Mouse (Mus musculus) kidney, adult 9 months (tissue): ENCODE measurements around the gene Glrx5.
A peak's percentile ranks its signal among the peaks of the same experiment; 100 is the strongest.

Experiments
- DNase-seq: peaks from one replicate; pipeline ENCODE4 v3.0.0; 2022

The Glrx5 gene

GRCm38 (mm10) chr12:105032147-105032831, at the start of gene Glrx5:
Gene Glrx5, plus strand, starts transcription at chr12:105032688.
- DNase-seq, result peak; percentile 100

- no peak for DNase-seq
Measured at GRCm38 (mm10) chr12:104983476-104983875, 49.0 kb upstream of the Glrx5 start.

- DNase-seq, result no peak
Measured at GRCm38 (mm10) chr12:104985088-104985487, 47.4 kb upstream of the Glrx5 start.

GRCm38 (mm10) chr12:104986001-104986400, 46.5 kb upstream of the Glrx5 start:
- no peak for DNase-seq

GRCm38 (mm10) chr12:104986781-104987180, 45.7 kb upstream of the Glrx5 start:
- DNase-seq, result no peak

- no peak for DNase-seq
Measured at GRCm38 (mm10) chr12:104987936-104988335, 44.6 kb upstream of the Glrx5 start.

GRCm38 (mm10) chr12:104990741-104991454, 41.6 kb upstream of the Glrx5 start:
- DNase-seq, result no peak

GRCm38 (mm10) chr12:104992123-104992741, 40.3 kb upstream of the Glrx5 start:
- no peak for DNase-seq

- DNase-seq, result peak; percentile 53
Measured at GRCm38 (mm10) chr12:104992838-104993237, 39.6 kb upstream of the Glrx5 start.

- no peak for DNase-seq
Measured at GRCm38 (mm10) chr12:104995259-104995876, 37.1 kb upstream of the Glrx5 start.

- DNase-seq, result peak; percentile 52
Measured at GRCm38 (mm10) chr12:104996012-104996728, 36.3 kb upstream of the Glrx5 start.

GRCm38 (mm10) chr12:104997159-104997558, 35.3 kb upstream of the Glrx5 start:
- DNase-seq, result peak; percentile 66

- no peak for DNase-seq
Measured at GRCm38 (mm10) chr12:104997641-104998293, 34.7 kb upstream of the Glrx5 start.

GRCm38 (mm10) chr12:104998541-104998940, 33.9 kb upstream of the Glrx5 start:
- no peak for DNase-seq

GRCm38 (mm10) chr12:104999171-104999570, 33.3 kb upstream of the Glrx5 start:
- DNase-seq, result no peak

GRCm38 (mm10) chr12:105000487-105001283, 31.8 kb upstream of the Glrx5 start:
- peak; percentile 82 for DNase-seq

GRCm38 (mm10) chr12:105001317-105001716, 31.2 kb upstream of the Glrx5 start:
- DNase-seq, result no peak

- no peak for DNase-seq
Measured at GRCm38 (mm10) chr12:105002340-105003132, 30.0 kb upstream of the Glrx5 start.

- no peak for DNase-seq
Measured at GRCm38 (mm10) chr12:105003158-105003557, 29.3 kb upstream of the Glrx5 start.

GRCm38 (mm10) chr12:105003715-105004114, 28.8 kb upstream of the Glrx5 start:
- no peak for DNase-seq
